Mouse (Mus musculus) left cerebral cortex, adult 9 months (tissue): ENCODE results near the gene Anapc10.
"Not testable (repeated sequence)": the region's sequence is repeated elsewhere in the genome, so short reads cannot be mapped to it uniquely, and the experiment has no call there.

Experiments
- DNase-seq, 2 experiments: peaks; one replicate each; pipeline ENCODE4 v3.0.0; 2022; ENCODE audit warnings: low spot score in 2 of 2

The Anapc10 gene

DNA sequence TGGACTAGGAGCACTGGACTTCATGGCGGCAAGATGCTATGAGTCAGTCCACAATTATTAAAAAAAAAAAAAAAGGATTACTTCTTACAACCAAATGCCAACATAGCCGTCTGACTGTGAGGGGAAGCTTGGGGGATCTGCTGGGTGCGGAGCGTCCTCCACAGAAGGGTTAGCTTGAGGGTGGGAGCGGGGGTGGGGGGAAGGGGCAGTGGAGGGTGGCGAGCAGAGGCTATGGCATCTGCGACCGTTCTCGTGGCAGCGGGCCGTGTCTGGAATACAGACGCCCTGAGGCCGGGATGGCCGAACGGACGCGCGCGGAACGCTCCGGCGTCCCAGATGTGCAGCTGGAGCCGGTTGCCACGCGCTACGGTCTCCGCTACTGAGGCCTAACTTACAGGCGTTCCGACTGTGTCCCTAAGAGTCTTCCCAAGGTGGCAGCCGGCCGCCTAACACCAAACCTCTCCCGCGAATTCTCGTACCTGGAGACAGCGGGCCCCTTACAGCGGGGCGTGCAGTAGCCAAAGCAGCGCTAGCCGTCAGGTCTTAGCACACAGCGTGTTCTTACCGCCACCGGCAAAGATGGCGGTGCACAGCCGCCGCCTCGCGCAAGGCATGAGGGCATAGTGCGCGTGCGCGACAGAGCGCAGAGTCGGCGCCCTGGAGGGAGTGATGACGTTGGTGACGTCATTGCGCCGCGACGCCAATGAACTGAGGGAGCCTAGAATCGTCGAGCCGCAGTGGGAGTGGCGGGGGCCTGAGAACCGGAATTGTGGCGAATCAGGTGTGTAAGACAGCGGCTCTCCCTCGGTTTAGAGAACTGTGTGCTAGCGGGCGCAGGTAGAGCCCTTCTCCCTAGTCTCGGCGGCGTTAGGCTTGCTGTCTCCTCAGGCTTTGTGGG is at the start of gene Anapc10, which contains the start of gene Abce1:
TSS of gene Anapc10 (plus strand) at position 757 of the 898 bp plus-strand sequence.
TSS of gene Abce1 (minus strand) at position 677 of the 898 bp plus-strand sequence.
- DNase-seq: peak; percentile 90 to 98

DNA sequence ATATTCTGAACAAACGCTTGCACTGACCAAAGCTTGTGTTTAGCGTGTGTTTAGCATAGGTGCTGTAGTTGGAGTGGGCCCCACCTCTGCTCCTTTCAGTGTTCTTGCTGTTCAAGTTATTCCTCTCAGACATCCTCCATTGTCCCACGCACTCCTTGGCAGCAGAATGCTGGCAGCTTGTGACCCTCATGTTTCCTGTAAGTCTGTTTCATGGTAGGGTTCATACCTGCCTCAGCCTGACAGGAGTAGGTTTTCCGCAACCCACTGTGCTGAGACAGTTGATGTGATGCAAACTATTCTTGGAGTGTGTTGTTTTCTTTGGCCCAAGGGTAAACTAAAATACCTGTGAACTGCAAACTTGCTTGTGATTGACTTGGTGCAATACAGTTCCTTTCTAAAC is 35.2 kb upstream of the Anapc10 start:
- no peak for DNase-seq

DNA sequence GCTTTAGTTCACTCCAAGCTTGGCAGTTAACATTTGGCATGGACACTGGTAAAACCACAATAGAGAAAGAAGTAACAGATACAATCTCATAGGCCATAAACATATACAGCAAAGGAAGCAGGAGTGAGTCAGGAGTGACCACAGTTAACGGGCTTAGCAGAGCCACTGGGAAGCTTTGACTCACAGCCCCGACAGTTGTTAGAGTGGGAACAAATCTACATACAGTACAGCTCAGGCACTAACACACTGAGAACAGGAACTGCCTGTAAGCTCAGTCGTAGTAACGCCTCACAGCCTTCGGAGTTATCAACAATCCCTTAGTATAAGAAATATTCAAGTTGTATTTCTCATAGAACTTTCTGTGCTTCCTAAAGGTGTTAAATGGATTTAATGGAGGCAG is 32.6 kb upstream of the Anapc10 start:
- no peak for DNase-seq

DNA sequence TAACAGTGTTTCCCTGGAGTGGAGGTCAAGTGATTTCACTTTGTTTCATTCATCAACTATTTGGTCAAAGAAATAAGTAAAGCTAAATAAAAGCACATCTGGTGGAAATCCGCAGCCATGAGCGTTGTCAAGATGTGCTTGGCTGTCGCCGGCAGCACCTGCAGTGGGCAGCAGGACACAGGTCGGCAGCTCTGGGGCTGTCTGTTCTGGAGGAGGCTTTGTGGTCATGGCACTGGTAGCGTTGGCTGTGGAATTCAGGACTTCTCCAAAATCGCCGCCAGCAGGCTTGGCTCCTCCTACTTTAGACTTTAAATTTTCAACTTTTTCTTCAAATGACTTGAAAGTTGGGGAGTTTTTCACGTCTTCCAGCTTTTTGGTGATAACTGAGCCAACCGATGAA is 31.5 kb upstream of the Anapc10 start:
- DNase-seq: not testable (repeated sequence)

DNA sequence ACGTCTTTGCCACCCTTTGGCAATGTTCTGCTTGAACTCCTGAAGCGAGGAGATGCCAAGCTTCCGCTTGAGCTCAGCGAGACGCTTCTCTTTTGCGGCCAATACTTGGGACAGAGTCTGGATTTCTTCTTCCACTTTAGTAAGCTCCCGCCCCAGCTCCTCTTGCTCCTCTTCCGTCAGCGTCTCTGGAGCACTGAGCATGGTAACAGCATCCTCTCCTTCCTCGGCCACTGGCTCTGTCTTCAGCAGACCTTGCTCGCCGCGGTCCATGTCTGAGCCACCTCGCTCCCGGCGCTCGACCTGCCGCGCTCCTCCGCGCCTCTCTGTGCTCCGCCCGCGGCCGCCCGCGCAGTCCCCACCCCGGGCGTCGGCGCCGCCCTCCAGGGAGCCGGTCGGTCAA is 31.1 kb upstream of the Anapc10 start:
- no peak for DNase-seq

DNA sequence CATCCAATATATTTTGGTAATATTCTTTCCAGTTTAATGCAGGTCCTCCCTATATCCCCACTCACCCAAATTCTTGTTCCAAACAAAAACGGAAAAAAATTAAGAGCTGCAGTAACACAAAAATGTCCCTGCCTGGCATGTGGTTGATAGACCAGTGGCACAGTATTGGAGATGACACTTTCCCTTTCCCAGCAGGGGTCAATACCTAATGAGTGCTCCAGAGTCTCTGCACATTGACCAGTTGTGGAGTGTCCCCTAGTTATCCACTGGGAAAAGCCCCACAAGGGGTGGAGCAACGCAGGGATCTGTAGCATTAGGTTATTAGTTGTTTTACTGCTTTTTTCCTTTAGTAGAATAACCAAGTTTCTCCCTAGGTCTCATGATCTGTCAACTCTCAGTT is 30.7 kb upstream of the Anapc10 start:
- DNase-seq: no peak

DNA sequence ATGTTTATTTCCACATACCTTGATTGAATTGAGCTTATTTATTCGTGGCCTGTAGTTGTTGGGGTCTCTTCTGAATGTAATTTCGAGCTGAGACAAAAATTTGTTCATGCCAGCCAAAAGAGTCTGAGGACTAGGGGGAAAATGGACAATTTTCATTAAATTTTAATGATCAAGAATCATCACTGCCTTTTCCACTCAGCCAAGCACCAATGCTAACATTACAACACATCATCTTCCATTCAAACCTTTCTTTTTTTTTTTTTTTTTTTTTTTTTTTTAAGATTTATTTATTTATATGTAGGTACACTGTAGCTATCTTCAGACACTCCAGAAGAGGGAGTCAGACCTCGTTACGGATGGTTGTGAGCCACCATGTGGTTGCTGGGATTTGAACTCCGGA is 25.7 kb upstream of the Anapc10 start:
- not testable (repeated sequence) for DNase-seq

DNA sequence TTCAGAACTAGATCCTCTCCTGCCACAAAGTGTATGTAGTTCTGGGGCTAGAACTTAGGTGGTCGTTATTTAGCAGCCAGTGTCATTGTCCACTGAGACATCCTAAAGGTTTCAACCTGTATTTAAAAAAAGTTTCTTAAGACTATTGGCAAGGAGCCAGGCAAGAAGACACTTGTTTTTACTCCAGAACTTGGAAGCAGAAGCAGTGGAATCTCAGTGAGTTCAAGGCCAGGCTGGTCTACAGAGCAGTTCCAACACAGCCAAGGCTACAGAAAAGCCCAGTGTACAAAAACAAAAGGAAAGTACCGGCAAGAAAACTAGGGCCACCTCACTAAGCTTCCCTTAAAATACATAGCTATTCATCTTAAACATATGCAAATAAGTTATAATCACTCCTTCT is 19.1 kb upstream of the Anapc10 start:
- DNase-seq: no peak

DNA sequence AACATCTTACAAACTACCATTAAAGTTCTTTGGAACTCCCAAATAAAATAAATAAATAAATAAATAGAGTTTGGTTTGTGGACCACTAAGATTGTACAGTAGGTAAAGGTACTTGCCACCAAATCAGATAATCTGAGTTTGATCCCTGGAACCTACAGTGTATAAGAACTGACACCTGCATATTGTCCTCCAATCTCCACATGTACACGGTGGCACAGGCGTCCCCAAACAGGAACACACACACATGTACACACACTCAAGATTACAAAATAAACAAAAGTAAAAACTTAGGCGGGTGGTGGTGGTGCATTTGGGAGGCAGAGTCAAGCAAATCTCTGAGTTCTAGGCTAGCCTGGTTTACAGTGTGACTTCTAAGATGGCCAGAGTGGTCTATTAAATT is 4.9 kb upstream of the Anapc10 start:
- no peak for DNase-seq

DNA sequence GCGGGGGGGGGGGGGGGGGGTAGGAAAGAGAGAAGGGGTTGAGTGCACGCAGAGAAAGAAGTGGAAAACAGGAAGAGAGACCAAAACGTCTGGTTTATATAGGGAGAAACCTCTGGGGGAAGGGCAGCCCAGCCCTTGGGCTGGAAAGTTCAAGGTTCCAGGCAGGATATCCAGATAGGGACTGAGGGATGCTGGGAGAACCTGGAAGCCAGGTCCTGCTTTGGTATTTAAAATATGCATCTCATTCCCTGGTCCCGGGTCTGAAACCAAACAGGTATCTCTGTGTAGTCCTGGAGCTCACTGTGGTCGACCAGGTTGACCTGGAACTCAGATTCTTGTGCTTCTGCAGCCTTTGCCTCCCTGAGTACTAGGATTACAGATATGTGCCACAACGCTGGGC is 1.1 kb downstream of the Anapc10 start:
- DNase-seq: no peak

DNA sequence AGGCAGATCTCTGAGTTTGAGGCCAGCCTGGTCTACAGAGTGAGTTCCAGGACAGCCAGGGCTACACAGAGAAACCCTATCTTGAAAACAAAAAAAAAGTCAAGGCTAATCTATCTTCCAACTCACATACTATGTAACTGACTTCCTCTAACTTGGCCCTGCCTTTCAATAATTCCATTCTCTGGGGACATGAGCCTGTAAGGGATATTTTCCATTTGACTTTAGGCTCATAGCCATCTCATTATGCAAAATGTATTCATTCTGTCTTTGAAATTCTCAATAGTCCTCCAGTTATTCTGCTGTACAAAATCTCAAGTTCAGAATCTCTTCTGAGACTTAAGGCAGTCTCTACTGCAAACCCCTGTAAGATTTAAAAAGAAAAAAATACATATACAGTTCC is 9.9 kb downstream of the Anapc10 start:
- no peak for DNase-seq

DNA sequence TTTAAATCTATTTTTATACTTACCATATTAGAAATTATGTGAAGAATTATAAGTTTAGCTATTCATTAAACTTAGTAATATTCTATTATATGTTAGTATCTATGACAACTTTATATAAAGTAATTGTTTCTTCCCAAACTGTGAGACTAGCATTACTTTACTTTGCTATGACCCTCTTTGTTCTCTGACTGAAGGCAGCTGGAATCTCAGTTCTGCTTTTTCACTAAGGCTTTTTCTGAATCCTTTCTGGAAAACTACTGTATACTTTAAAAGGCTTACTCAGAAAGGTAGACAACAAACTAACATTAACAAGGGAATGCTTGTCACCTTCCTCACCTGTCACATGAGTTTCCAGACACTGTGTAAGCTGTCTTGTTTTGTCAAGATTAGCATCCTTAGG is 11.7 kb downstream of the Anapc10 start:
- DNase-seq: no peak

DNA sequence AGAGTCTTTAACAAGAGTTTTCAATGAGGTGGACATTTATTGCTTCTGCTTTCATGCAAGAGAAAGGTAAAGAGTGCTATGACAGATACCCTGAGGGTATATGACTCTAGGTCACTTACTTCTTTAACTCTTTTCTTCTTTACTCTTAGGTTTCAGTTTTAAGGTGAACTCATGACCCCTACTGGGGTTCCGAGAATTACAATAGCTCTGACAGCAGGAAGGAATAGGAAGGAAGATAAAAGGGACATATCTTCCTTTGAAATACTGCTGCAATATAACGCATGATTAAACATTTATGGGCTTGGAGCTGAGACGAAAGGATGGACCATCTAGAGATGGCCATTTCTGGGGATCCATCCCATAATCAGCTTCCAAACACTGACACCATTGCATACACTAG is 13.0 kb downstream of the Anapc10 start:
- no peak for DNase-seq

DNA sequence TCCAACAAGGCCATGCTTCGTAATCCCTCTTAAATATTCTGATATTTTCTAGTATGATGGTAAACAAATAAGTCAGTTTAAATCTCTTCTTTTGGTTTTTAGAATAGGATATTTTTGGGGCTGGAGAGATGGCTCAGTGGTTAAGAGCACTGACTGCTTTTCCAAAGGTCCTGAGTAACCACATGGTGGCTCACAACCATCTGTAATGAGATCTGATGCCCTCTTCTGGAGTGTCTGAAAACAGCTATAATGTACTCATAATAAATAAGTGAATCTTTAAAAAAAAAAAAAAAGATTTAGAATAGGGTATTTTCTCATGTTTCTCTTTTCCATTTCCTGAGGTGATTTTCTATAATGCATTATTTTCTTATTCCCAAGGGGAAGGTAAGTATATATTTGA is 16.3 kb downstream of the Anapc10 start:
- DNase-seq: no peak

DNA sequence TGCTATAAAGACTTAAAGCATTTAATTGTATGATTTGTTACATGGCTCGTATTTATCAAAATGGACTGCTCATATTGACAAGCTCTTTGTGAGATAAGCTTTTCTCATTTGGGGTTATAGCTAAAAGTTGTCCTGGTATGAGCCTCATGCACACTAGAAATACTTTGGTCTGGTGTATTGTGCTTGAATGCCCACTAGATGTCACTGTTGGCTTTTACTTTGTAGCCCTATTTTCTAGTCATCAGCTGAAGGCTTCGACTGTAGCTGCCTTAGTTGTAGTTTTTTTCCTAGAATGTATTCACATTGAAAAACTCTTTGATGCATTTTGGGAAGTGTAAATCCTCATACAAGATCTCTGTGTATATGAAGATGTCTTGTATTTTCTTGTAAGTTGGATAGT is 22.7 kb downstream of the Anapc10 start:
- DNase-seq: peak in 1 of 2 experiments; percentile 54

DNA sequence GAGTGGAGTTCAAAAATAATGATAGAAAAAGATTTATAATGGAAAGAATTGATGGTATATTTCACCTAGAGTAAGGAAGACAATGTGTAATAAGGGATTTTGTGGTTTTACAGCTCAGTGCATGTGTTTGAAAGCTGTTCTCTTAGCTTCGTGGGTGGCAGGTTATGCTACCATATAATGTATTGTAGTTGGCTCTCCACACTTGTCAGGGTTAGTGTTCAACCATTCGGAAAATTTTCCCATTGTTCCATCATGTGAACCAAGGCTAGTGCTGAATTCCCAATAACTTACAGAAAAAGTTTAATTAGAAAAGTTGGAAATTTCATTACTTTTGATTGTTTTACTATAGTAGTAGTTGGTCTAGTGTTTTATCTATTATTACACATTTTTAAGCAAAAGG is 36.6 kb downstream of the Anapc10 start:
- no peak for DNase-seq

DNA sequence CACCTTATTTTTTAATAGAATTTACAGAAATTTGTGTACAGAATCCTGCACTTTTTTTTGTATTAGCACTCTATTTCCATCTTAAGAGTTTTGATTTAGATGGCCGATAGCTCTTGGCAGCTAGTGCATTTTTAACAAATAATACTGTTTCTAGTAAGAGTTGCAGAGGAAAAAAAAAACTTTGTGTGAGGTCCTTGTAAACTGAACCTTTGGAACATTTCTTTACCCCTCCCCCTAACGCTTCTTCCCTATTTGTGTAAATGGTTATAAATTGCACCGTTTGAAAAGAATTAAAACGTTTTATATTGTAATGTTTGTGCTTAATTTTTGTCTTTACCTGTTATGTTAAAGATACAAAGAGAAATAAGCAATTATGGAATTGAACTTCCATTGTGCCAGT is 37.0 kb downstream of the Anapc10 start:
- DNase-seq: no peak

DNA sequence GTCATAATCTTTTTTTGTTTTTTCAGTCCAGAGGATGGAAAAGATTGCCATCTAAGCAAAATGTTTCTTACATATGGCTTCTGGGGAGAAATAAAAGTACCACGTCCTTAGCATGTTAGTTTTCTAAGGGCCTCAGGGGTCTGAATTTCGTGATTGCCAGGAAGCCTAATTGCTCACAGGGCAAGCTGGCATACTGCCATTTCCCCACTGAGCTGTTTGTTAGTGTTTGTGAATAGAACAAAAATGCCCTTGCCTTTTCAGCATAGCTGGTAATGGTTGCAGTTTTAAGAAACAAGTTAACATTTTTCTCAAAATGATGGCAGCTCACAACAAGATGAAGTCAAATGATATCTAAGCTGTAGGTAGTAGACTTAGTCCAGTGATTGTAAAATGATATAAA is 38.7 kb downstream of the Anapc10 start:
- DNase-seq: no peak

DNA sequence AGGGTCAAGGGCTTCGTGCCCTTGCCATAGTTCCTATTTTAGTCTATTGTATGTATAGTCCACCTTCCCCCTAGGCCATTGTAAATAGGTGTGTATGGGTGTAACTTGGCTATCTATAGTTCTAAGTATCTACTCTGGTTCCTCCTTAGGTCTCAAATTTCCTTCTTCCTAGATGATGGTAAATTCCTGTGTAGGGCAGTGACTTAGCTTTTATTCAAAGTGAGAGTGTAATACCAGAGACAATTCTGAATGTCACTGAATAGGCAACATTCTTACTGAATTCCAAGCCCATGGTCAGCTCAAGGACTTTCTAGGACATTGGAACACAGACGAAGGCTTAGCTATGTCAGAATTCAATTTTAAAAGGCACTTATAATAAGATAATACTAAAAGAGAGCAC is 83.3 kb downstream of the Anapc10 start:
- not testable (repeated sequence) for DNase-seq

DNA sequence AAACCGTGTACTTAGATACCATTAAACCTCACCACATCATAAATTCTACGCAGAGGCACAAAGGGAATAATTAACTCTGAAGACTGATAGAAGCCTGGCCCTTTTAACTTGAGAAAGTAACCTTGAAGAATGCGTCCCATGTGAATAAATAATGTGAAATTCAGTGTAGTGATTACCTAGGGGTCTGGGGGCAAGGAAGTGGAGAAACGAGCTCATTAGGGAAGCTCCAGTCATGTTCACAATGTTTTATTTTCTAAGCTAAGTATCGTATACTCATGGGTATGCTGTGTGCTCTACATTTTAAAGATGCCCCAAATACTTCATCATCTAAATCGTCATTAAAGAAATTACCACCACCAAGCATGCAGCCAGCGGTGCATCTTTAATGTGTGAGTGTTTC is 85.1 kb downstream of the Anapc10 start:
- DNase-seq: no peak

DNA sequence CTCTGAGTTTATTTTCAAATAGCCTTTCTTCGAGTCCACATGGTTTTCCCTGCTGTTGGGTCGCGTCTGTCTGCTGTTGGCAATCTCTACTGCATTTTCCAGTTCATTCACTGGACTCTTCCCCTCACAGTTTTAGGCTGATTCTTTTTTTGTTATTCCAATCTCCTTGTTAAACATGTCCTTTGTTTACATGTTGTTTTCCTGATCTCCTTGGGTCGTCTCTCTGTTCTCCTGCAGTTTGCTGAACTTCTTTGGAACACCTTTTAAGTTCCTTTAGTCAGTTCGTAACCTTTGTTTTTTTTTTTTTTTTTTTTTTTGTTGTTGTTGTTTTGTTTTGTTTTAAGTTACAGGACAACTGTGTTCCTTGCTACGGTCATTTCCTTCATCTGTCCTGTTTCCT is 92.9 kb downstream of the Anapc10 start:
- no peak for DNase-seq

DNA sequence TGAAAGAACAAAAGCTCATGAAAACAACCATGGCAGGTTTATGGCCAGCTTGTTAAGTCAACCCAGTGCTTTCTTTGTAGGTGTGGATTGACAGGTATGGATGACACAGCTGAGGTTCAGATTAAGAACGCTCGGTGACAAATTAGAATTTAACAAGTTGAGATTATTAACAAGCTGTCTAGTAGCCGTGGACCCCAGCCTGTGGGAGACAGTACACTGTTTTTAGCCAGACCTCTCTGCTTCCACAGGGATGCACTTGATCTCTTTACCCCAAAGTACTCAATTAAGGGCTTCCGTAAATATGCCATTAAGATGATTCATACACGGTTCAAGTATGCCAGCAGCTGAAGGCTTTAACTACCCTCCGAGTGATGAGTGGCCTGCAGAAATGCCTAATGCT is 95.4 kb downstream of the Anapc10 start:
- DNase-seq: no peak

DNA sequence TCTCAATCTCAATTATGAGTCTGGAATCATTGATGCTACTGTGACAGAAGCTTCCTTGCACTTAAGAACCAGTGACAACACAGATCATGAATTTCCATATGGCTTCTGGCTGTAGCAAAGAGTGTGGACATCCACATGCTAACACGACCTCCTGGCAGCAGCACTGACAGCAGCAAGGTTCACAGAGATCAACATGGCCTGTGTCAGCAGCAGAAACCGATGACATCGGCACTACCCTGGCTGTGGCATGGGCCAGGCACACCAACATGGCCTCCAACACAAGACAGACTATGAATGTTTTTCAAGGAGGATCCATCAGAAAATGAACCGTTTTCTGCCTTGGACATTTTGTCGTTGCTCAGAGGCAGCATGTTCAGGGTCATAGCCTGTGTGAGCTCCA is 114.9 kb downstream of the Anapc10 start:
- no peak for DNase-seq
